Mouse (Mus musculus): ENCODE measurements at regions not wholly inside any gene's neighbourhood (a gene's known extent, or its start where the extent isn't known, plus 50 kb on each side); places are given as distances from the start of the nearest gene placed in this dataset.

- TF ChIP-seq POLR2A (IDR thresholded peaks at IDR 0.05; ENCODE audit: extremely low read depth, insufficient read depth, low read length) (no peak), CTCF (IDR thresholded peaks at IDR 0.05; ENCODE audit: extremely low read depth, insufficient read depth, low read length) (no peak)
Observed at GRCm38 (mm10) chr11:112886139-112886538, 104.1 kb downstream of the Sox9 start.

All from cortical plate, adult 2 months (tissue).